Mouse (Mus musculus) myocyte (in vitro differentiated cells): ENCODE results near the gene Zfyve1. TPM values are rescaled to one million over a fixed set of nuclear protein-coding genes. Genes with fewer than 3 reads are reported as not detected.

Source experiments
- H3K27me3 ChIP-seq: one replicate; pipeline ENCODE4 v1.6.1; 2011; ENCODE audit not compliant: control insufficient read depth, insufficient read depth, insufficient read length
- H3K36me3 ChIP-seq: one replicate; pipeline ENCODE4 v1.6.1; 2011; ENCODE audit not compliant: control insufficient read depth, insufficient read depth
- H3K4me2 ChIP-seq: one replicate; pipeline ENCODE4 v1.6.1; 2011; ENCODE audit warnings: low read depth, control low read depth
- H3K4me3 ChIP-seq: one replicate; pipeline ENCODE4 v1.5.1; 2011; ENCODE audit warnings: mild to moderate bottlenecking, control low read depth, moderate library complexity
- H3K79me2 ChIP-seq: one replicate; pipeline ENCODE4 v1.6.1; 2011; ENCODE audit not compliant: control insufficient read depth, insufficient read depth
- H3ac ChIP-seq: one replicate; pipeline ENCODE4 v1.6.1; 2011; ENCODE audit not compliant: control insufficient read depth, insufficient read length
- CEBPB ChIP-seq: IDR thresholded peaks from 2 replicates; pipeline ENCODE4 v1.6.1; 2011; ENCODE audit warnings: mild to moderate bottlenecking, moderate library complexity; ENCODE audit not compliant: poor library complexity, insufficient read depth, severe bottlenecking
- E2F4 ChIP-seq: IDR thresholded peaks from one replicate; pipeline ENCODE4 v1.6.1; 2011; ENCODE audit warnings: mild to moderate bottlenecking, control low read depth, moderate library complexity; ENCODE audit not compliant: insufficient read depth
- MAX ChIP-seq: IDR thresholded peaks from one replicate; pipeline ENCODE4 v1.6.1; 2011; ENCODE audit warnings: low read depth, mild to moderate bottlenecking, control low read depth
- MYOD1 ChIP-seq, 3 experiments: IDR thresholded peaks; one replicate each; pipeline ENCODE4 v1.6.1; 2011; ENCODE audit warnings: control low read depth in 2 of 3, low read depth in 2 of 3, mild to moderate bottlenecking in 2 of 3, moderate library complexity in 1 of 3; ENCODE audit not compliant: insufficient read length in 2 of 3, control insufficient read depth in 1 of 3
- MYOG ChIP-seq, 3 experiments: IDR thresholded peaks; one replicate each; pipeline ENCODE4 v1.6.1; 2011; ENCODE audit warnings: control low read depth in 2 of 3, low read depth in 2 of 3, mild to moderate bottlenecking in 2 of 3; ENCODE audit not compliant: insufficient read length in 2 of 3, control insufficient read depth in 1 of 3, insufficient read depth in 1 of 3
- POLR2A ChIP-seq: IDR thresholded peaks from one replicate; pipeline ENCODE4 v1.6.1; 2011; ENCODE audit warnings: low read depth, mild to moderate bottlenecking, control low read depth, moderate library complexity; ENCODE audit not compliant: insufficient read length
- POLR2AphosphoS2 ChIP-seq: IDR thresholded peaks from one replicate; pipeline ENCODE4 v1.6.1; 2011; ENCODE audit warnings: low read depth, control low read depth; ENCODE audit not compliant: insufficient read length
- REST ChIP-seq: IDR thresholded peaks from one replicate; pipeline ENCODE4 v1.6.1; 2011; ENCODE audit warnings: mild to moderate bottlenecking, control low read depth, moderate library complexity; ENCODE audit not compliant: insufficient read depth, insufficient read length
- SRF ChIP-seq: IDR thresholded peaks from one replicate; pipeline ENCODE4 v1.6.1; 2011; ENCODE audit warnings: low read depth; ENCODE audit not compliant: control insufficient read depth, insufficient read length
- TCF12 ChIP-seq: IDR thresholded peaks from one replicate; pipeline ENCODE4 v1.6.1; 2011; ENCODE audit warnings: mild to moderate bottlenecking, control low read depth; ENCODE audit not compliant: poor library complexity, insufficient read depth, severe bottlenecking
- TCF3 ChIP-seq: IDR thresholded peaks from one replicate; pipeline ENCODE4 v1.6.1; 2011; ENCODE audit warnings: low read depth, control low read depth; ENCODE audit not compliant: insufficient read length
- USF1 ChIP-seq: IDR thresholded peaks from one replicate; pipeline ENCODE4 v1.6.1; 2011; ENCODE audit warnings: low read depth, mild to moderate bottlenecking, control low read depth, moderate library complexity
- polyA plus RNA-seq: library from polyadenylated mRNA; unstranded; fragments of >200 nt; fragmentation: generic; extraction: Trizol; gene quantifications from one replicate; pipeline ENCODE4 v1.2.1, GENCODE M21; 2012; ENCODE audit warnings: missing spikeins

Zfyve1 gene
- polyA plus RNA-seq, 1 experiment, result 16.8 TPM

DNA sequence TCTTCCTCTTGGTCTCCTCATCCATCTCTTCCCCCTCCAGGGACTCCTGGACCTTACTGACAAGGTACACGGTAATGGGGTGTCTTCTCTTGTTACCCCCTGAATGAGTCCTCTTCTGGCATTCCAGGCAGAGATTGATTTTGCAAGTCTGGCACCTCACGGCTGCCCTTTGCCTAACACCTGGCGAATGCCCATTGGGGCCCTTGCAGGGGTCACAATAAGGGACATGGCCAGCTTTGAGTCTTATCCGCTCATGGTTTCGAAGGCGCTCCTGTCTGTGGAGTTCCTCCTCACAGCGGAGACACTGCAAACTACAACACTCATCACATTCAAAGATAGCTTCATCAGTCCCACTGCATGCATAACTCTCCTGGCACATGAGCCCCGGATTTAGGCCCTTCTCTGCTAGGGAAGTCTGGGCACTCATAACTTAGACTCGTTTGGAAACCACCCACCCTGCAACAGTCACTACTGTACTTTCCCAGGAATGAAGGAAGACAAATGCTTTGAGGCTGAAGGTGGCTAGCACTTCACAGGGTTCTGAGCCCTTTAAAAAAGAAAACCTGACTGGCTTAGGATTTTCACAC lies 2.5 kb downstream of the Zfyve1 start:
- Histone ChIP-seq H3K4me2 (no peak overlapping the region), H3ac (no peak overlapping the region), H3K27me3 (no peaks in the 10 kb centered on the region), H3K4me3 (no peak overlapping the region), H3K36me3 (no peaks in the 10 kb centered on the region), H3K79me2 (peaks cover 36% of the 10 kb centered on the region)
- TF ChIP-seq CEBPB (no peak), E2F4 (no peak), MAX (no peak), MYOG (IDR thresholded peaks at IDR 0.05; ENCODE audit: control insufficient read depth in 1 of 3, insufficient read depth in 1 of 3, insufficient read length in 2 of 3, low read depth in 2 of 3) (no peak), MYOD1 (IDR thresholded peaks at IDR 0.05; ENCODE audit: control insufficient read depth in 1 of 3, insufficient read length in 2 of 3, low read depth in 2 of 3) (no peak), SRF (no peak), POLR2AphosphoS2 (no peak), REST (no peak), USF1 (no peak), TCF12 (no peak), POLR2A (no peak)

- Histone ChIP-seq H3K4me3 (no peak overlapping the region), H3K27me3 (no peaks in the 10 kb centered on the region), H3K36me3 (peaks cover 8% of the 10 kb centered on the region), H3ac (no peak overlapping the region), H3K4me2 (no peak overlapping the region), H3K79me2 (peaks cover 36% of the 10 kb centered on the region)
- no peak for TF ChIP-seq REST
Measured at GRCm38 (mm10) chr12:83591754-83592501, 5.1 kb downstream of the Zfyve1 start.

- no peak overlapping the region for H3K4me2 ChIP-seq
- H3ac ChIP-seq, result no peak overlapping the region
- TF ChIP-seq MAX (no peak), SRF (no peak), POLR2AphosphoS2 (no peak), REST (no peak), MYOD1 (IDR thresholded peaks at IDR 0.05; ENCODE audit: control insufficient read depth in 1 of 3, insufficient read length in 2 of 3, low read depth in 2 of 3) (no peak), MYOG (IDR thresholded peaks at IDR 0.05; ENCODE audit: control insufficient read depth in 1 of 3, insufficient read depth in 1 of 3, insufficient read length in 2 of 3, low read depth in 2 of 3) (no peak), USF1 (no peak), POLR2A (no peak), CEBPB (no peak), TCF12 (no peak), E2F4 (no peak), TCF3 (no peak)
- no peak overlapping the region for H3K4me3 ChIP-seq
- H3K27me3 ChIP-seq, result no peaks in the 10 kb centered on the region
- no peaks in the 10 kb centered on the region for H3K79me2 ChIP-seq
- H3K36me3 ChIP-seq, result peaks cover 23% of the 10 kb centered on the region
Measured at GRCm38 (mm10) chr12:83586628-83587027, 10.4 kb downstream of the Zfyve1 start.

- H3K27me3 ChIP-seq, result no peaks in the 10 kb centered on the region
- H3ac ChIP-seq, result no peak overlapping the region
- H3K36me3 ChIP-seq, result peaks cover 16% of the 10 kb centered on the region
- no peak overlapping the region for H3K4me2 ChIP-seq
- TF ChIP-seq SRF, result no peak
- no peak for TF ChIP-seq REST
- no peak for TF ChIP-seq TCF3
- no peak for TF ChIP-seq MYOD1 (IDR thresholded peaks at IDR 0.05; ENCODE audit: control insufficient read depth in 1 of 3, insufficient read length in 2 of 3, low read depth in 2 of 3)
- TF ChIP-seq CEBPB, result no peak
- TF ChIP-seq POLR2AphosphoS2, result no peak
- TF ChIP-seq TCF12, result no peak
- TF ChIP-seq MYOG (IDR thresholded peaks at IDR 0.05; ENCODE audit: control insufficient read depth in 1 of 3, insufficient read depth in 1 of 3, insufficient read length in 2 of 3, low read depth in 2 of 3), result no peak
- TF ChIP-seq E2F4, result no peak
- TF ChIP-seq POLR2A, result no peak
- TF ChIP-seq MAX, result no peak
- no peak for TF ChIP-seq USF1
- H3K79me2 ChIP-seq, result peaks cover 4% of the 10 kb centered on the region
- H3K4me3 ChIP-seq, result no peak overlapping the region
Measured at GRCm38 (mm10) chr12:83582747-83583146, 14.3 kb downstream of the Zfyve1 start.

GRCm38 (mm10) chr12:83582106-83582505 lies 14.9 kb downstream of the Zfyve1 start:
- TF ChIP-seq POLR2AphosphoS2, result no peak
- Histone ChIP-seq H3K4me3 (no peak overlapping the region), H3ac (no peak overlapping the region), H3K79me2 (peaks cover 4% of the 10 kb centered on the region), H3K27me3 (no peaks in the 10 kb centered on the region), H3K4me2 (no peak overlapping the region), H3K36me3 (peaks cover 17% of the 10 kb centered on the region)
